Mouse (Mus musculus) kidney, postnatal 14 days (tissue): ENCODE results near the gene Ttc28.

Experiments used
- DNase-seq: peaks from one replicate; pipeline ENCODE4 v3.0.0; 2022; ENCODE audit warnings: mixed read lengths

The Ttc28 gene

DNA sequence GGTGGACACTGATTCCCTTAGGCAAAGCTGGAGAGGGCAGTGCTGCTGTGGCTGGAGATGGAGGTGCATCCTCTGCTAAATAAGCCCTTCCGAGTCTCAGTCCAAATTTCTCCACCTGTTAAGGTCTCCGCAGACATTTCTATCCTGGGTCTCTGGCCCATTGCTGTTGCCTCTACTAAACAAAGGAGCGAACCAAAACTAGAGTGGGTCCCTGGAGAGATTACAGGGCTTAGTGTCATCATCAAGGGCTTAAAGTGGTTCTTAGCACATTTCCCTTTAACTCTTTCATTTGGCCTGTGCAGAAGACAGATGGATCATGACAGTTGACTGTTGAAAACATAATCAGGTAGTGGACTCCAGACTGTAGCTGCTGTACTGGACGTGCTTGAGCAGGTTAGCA, 9.0 kb downstream of the Ttc28 start:
- DNase-seq: no peak

DNA sequence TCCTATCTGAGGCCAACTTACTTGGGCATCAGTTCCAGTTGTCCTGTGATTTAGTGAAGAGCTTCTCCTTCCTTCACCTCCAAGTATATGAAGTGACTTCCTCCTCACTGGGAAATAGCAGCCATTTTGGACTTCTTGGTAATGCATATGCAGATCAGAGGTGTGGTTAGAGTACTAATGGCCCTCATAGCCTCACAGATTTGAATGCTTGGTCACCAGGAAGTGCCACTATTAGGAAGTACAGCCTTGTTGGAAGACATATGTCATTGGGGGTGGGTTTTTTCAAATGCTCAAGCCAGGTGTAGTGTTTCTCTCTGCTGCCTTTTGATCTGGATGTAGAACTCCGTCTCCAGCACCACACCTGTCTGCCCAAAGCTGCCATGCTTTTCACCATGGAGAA, 10.3 kb downstream of the Ttc28 start:
- no peak for DNase-seq

GRCm38 (mm10) chr5:110890561-110890960, 11.0 kb downstream of the Ttc28 start:
- DNase-seq: no peak

GRCm38 (mm10) chr5:110897114-110897788, 17.6 kb downstream of the Ttc28 start:
- no peak for DNase-seq

DNA sequence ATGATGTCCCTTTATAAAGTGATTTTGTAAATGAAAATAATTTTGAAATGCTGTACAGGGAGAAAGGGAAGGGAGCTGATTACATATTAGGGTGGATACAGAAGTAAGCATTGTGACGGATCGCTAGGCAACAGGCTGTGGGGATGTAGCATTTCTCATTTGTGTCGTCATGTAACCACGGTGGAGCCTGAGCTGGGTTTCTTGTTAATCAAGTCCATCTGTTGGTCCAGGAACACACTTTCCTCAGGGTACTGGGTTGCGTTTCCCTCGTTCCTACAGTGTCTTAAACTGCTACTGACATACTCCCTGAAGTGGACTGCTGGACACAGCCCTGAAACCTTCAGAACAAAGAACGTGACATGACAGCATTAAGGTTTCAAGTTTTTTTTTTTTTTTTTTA, 18.6 kb downstream of the Ttc28 start:
- no peak for DNase-seq

DNA sequence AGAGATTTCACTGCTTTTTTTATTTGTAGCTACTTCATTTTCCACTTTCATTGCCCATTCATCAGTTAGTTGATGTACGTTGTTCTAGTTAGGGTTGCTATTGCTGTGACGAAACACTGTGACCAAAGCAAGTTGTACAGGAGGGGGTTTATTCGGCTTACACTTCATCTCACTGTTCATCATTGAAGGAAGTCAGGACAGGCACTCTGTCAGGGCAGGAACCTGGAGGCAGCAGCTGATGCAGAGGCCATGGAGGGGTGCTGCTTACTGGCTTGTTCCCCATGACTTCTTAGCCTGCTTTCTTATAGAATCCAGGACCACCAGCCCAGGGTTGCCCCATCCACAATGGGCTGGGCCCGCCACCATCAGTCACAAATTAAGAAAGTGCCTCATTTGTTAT, 19.2 kb downstream of the Ttc28 start:
- no peak for DNase-seq

DNA sequence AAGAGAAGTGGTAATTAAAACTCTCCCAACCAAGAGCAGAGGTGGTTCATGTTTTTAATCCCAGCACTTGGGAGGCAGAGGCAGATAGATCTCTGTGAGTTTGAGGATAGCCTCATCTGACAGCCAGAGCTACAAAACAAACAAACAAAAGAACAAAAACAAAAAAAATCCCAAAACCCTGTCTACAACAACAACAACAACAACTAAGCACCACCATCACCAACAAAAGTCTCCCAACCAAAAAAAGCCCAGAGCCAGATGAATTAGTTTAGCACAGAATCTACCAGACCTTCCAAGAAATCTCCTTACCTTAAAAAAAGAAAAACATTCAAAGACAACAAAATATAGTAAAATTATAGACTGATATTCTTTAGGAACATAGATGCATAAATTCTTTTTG, 20.7 kb downstream of the Ttc28 start:
- no peak for DNase-seq

GRCm38 (mm10) chr5:110906708-110907107, 27.1 kb downstream of the Ttc28 start:
- DNase-seq: no peak

GRCm38 (mm10) chr5:110908879-110909278, 29.3 kb downstream of the Ttc28 start:
- DNase-seq: no peak

GRCm38 (mm10) chr5:110909955-110910589, 30.5 kb downstream of the Ttc28 start:
- DNase-seq: no peak

- peak; percentile 17 for DNase-seq
Measured at GRCm38 (mm10) chr5:110914859-110915258, 35.3 kb downstream of the Ttc28 start.

- DNase-seq: no peak
Measured at GRCm38 (mm10) chr5:110916241-110916640, 36.6 kb downstream of the Ttc28 start.

DNA sequence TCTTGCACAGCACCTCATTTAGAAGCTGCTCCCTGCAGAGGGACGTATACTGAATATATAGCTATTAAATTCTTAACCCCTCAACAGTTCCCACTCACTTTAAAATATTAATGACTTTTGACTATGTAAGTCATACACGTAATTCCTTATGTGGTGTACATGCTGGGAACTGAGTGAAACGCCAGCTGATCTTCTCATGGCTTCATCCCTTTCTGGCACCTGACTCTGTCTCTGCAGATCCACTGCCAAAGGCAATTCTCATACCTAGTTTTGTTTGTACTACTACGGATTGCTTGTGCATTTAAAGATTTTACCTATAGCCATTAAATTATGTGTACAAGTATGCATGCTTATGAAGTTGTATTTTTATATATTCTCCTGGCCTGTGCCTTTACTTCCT, 39.9 kb downstream of the Ttc28 start:
- DNase-seq: no peak

- peak; percentile 52 for DNase-seq
Measured at GRCm38 (mm10) chr5:110923336-110923735, 43.7 kb downstream of the Ttc28 start.

GRCm38 (mm10) chr5:110924636-110925035, 45.0 kb downstream of the Ttc28 start:
- no peak for DNase-seq

- no peak for DNase-seq
Measured at GRCm38 (mm10) chr5:110925804-110926203, 46.2 kb downstream of the Ttc28 start.

DNA sequence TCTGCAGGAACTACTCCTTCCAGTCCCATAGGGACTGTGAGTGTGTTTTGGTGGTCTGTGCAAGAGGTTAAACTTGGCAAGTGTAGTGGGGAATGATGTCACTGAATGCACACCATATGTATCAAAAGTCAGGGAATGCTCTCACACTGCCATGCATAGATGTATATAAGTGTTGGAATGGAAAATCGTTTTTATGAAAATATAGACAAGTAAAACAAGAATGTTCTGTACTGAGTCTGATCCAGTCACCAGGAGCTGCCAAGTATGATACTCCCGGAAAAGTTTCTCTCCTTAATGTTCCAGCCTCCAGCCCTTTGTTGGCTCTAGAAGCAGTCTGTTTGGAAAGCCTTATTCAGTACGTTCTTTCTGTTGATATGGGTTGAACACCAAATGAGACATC, 48.7 kb downstream of the Ttc28 start:
- DNase-seq: peak; percentile 12

- DNase-seq: no peak
Measured at GRCm38 (mm10) chr5:110929306-110929705, 49.7 kb downstream of the Ttc28 start.

- no peak for DNase-seq
Measured at GRCm38 (mm10) chr5:110936606-110937005, 57.0 kb downstream of the Ttc28 start.

- DNase-seq: no peak
Measured at GRCm38 (mm10) chr5:110944326-110944725, 64.7 kb downstream of the Ttc28 start.

DNA sequence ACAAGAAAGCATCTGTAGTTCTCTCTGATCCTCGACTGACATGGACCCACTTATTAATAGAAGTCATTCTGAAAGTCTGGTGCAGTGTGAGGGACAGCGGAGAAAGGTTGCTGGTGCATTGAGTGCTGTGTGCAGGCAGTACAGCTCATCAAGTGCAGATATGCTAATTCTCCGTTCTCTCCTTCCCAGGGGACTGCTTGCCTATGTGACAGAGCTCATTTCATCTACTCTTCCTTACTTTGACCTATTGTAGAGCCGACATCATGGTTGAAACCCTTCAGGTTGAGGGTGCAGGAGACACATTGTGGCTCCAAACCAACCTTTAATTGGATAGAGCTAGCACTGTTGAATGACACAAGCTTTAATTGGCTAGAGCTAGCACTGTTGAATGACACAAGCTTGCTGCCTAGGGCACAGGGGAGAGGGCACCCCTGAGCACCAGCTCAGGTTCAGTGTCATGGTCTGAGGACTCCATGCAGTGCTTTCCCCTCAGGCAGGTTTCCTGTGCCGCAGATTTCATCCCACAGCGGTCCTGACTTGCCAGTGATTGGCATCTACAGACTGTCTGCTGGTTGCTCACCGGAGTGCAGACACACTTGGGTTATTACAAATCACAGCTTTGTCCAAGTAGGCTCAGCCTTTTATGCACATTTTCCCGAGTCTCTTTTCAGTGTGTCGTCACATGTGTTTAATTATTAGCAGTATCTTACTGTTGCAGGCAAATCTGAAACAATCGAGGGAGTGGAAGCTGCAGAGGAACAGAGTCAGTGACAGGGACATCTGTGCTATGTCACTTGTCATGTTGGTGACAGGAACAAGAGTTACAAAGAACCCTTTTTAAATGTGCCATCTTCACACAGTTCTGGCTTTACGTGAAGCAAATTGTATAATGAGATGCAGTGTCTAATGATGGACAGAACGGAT, 69.1 kb downstream of the Ttc28 start:
- DNase-seq: no peak

DNA sequence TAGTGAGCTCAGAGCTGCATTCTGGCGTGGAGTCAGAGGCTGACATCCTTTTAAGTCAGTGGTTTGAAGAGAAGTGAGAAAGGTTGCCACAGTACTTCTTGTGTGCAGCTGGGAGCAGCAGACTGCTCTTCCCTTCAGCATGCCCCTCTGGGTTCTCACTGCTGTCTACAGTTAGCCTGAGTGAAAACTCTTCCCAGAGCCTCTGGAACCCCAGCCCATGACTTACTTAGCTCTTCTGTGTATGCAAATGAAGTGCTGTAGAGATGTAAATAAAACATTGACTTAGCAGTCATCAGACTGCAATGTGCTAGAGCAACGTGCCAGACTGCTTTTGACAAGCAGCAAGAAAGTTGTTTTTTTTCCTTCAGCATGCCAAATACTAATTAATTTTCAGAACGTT, 70.2 kb downstream of the Ttc28 start:
- no peak for DNase-seq

- no peak for DNase-seq
Measured at GRCm38 (mm10) chr5:110958196-110958595, 78.6 kb downstream of the Ttc28 start.

DNA sequence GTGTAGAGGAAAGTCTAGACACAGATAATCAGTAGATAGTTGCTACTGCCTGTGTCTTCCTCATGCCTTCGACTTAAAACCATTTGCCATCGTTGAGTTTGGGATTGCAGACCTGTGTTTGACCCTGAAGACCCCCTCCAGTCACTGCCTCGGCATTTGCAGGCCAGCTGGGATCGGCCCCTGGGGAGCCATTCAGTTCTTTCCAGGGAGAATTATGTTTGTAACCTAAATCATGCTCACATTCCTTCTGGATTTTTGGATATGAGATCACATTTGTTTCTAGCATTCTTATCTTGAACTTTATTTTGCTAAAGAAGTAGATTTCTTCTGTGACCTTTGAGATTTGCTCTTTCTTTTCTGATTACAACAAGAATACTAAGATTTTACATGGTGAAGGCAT, 80.5 kb downstream of the Ttc28 start:
- DNase-seq: peak; percentile 32
